Mouse (Mus musculus): ENCODE data around the gene Zfp185.

GRCm38 (mm10) chrX:72988431-72988830 lies 1.3 kb downstream of the Zfp185 start:
- TF ChIP-seq ZKSCAN1 (IDR thresholded peaks at IDR 0.05; ENCODE audit: borderline replicate concordance, low read depth, low read length), result no peak
- TF ChIP-seq NRF1 (IDR thresholded peaks at IDR 0.05; ENCODE audit: low read depth, low read length), result no peak
- no peak for TF ChIP-seq EP300 (IDR thresholded peaks at IDR 0.05; ENCODE audit: low read length)
- no peak for TF ChIP-seq USF1 (IDR thresholded peaks at IDR 0.05; ENCODE audit: low read depth, low read length)
- no peak for TF ChIP-seq POLR2AphosphoS2 (IDR thresholded peaks at IDR 0.05; ENCODE audit: low read depth, low read length)
- no peak for TF ChIP-seq CTCF (conservative IDR thresholded peaks at IDR 0.05 in 1 of 2, IDR thresholded peaks at IDR 0.05 in 1 of 2; ENCODE audit: low read depth in 2 of 2, low read length in 2 of 2)
- TF ChIP-seq POLR2A (IDR thresholded peaks at IDR 0.05; ENCODE audit: low read depth, low read length), result no peak
